ENCODE assay signal across 10 mouse cellular contexts in the genomic region with DNA sequence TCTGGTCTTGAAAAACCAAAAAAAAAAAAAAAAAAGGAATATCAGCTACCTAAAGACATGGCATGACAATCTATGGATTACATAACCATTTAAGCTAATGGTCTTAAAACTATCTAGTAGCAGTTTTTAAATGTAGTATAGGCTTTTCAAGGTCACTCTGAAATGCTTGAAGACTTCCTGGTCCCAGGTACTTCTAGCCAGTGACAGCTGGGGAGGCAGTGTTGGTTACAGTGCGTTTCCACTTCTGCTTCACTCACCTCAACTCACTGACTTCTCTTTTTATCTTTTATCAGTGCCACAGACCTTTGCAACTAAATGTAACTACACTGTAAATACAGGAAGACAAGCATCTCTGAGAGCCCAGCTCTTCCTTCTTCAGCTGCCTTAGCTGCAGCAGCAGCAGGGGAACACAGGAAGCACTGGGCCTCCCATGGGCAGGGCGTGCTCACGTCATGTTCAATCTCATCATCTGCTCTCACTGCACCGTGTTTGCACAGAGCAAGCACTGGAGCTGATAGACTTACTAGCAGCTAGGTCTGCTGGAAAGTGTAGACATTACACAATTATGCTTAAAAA. TPM values are rescaled to one million over a fixed set of nuclear protein-coding genes. Genes with fewer than 3 reads are reported as not detected.
DNase-seq lines count a peak whose midpoint lies in the region; ATAC-seq and TF ChIP-seq lines count a peak whose summit lies in the region.
"Had no signal": no experiment of that assay in that cellular context is flagged by ENCODE, and none has a peak within 500 bp of the region (broad histone marks: within the 10 kb centered on the region; RNA-seq: fewer than 3 reads in every experiment).

No protein-coding gene starts in this region.

- no peak overlapping the region for H3K4me2 ChIP-seq in forebrain, postnatal 0 days (ENCODE audit: low read depth)
- no peak overlapping the region for H3K4me2 ChIP-seq in forebrain, embryonic 13.5 days
- H3K4me2 ChIP-seq: forebrain, embryonic 15.5 days; heart, embryonic 11.5 days had no signal

- H3K36me3 ChIP-seq in forebrain, postnatal 0 days (ENCODE audit: insufficient read depth), result peaks cover 84% of the 10 kb centered on the region
- peaks cover 90% of the 10 kb centered on the region for H3K36me3 ChIP-seq in forebrain, embryonic 13.5 days (ENCODE audit: poor library complexity, severe bottlenecking)

- no peaks in the 10 kb centered on the region for H3K4me1 ChIP-seq in forebrain, postnatal 0 days (ENCODE audit: insufficient read depth)
- H3K4me1 ChIP-seq in forebrain, embryonic 13.5 days, result no peaks in the 10 kb centered on the region
- H3K4me1 ChIP-seq: forebrain, embryonic 15.5 days had no signal

- no peak overlapping the region for H3K4me3 ChIP-seq in forebrain, postnatal 0 days (ENCODE audit: low read depth, low read length)
- no peak overlapping the region for H3K4me3 ChIP-seq in forebrain, embryonic 13.5 days
- H3K4me3 ChIP-seq: forebrain, embryonic 15.5 days had no signal

- TF ChIP-seq CTCF in forebrain, postnatal 0 days (IDR thresholded peaks at IDR 0.05; ENCODE audit: low read depth), result no peak

- 88% methylated on average over 4 of the region's 4 CpGs for WGBS in forebrain, postnatal 0 days
- 93% methylated on average over 4 of the region's 4 CpGs for WGBS in forebrain, embryonic 13.5 days

- DNase-seq in A20 (ENCODE audit: low read depth, low spot score), result peak; percentile 64
- peak; percentile 76 for DNase-seq in CD4-positive, CD25-positive, alpha-beta regulatory T cell, adult 2 months (ENCODE audit: low read depth, low spot score)
- peak; percentile 50 to 61 for DNase-seq in cerebellum, postnatal 14 days
- no peak for DNase-seq in forebrain, postnatal 0 days
- no peak for DNase-seq in embryo, embryonic 10 days (ENCODE audit: low spot score)
- DNase-seq: lung, adult 18-20 months had no signal

- no peak overlapping the region for H3K27ac ChIP-seq in forebrain, postnatal 0 days (ENCODE audit: low read depth, low read length)
- H3K27ac ChIP-seq in forebrain, embryonic 13.5 days, result no peak overlapping the region
- H3K27ac ChIP-seq: forebrain, embryonic 15.5 days had no signal

- no peak overlapping the region for H3K9ac ChIP-seq in forebrain, postnatal 0 days
- no peak overlapping the region for H3K9ac ChIP-seq in forebrain, embryonic 13.5 days
- H3K9ac ChIP-seq: forebrain, embryonic 15.5 days had no signal

- H3K9me3 ChIP-seq in forebrain, postnatal 0 days (ENCODE audit: low read length), result no peaks in the 10 kb centered on the region
- 0 out of 2 replicates have a peak, but pooled peaks cover 4% of the 10 kb centered on the region for H3K9me3 ChIP-seq in forebrain, embryonic 13.5 days (replicated peaks)
- H3K9me3 ChIP-seq: forebrain, embryonic 15.5 days had no signal

- ATAC-seq in neutrophil, adult 5-6 weeks (ENCODE audit: extremely low read depth, insufficient number of reproducible peaks, low FRiP score, poor library complexity, severe bottlenecking), result peak; percentile 55; the same call in 1 of the 2 replicates
- no peak for ATAC-seq in forebrain, postnatal 0 days
- no peak for ATAC-seq in forebrain, embryonic 13.5 days
- ATAC-seq: forebrain, embryonic 15.5 days had no signal

- H3K27me3 ChIP-seq in forebrain, postnatal 0 days (ENCODE audit: insufficient read depth, low read length), result no peaks in the 10 kb centered on the region
- no peaks in the 10 kb centered on the region for H3K27me3 ChIP-seq in forebrain, embryonic 13.5 days
- H3K27me3 ChIP-seq: forebrain, embryonic 15.5 days had no signal

RNA-seq across cellular contexts. Expression of gene Ttc17, which starts 46.0 kb away (rescaled TPM):
- 41.3 and 42.4 TPM in 2 replicates for total RNA-seq in neutrophil, adult 5-6 weeks (2017)
- total RNA-seq in forebrain, postnatal 0 days (2014; rRNA removed), result 20.2 and 22.3 TPM in 2 replicates
- polyA plus RNA-seq in forebrain, postnatal 0 days (2015; fragmentation: Nextera tagmentation; extraction: Ambion mirVana), result 12.8 and 17.1 TPM in 2 replicates
- polyA plus RNA-seq in forebrain, embryonic 13.5 days (2015; fragmentation: Nextera tagmentation; extraction: Ambion mirVana), result 17.0 and 17.9 TPM in 2 replicates

Comparison
In these comparisons a context has a peak if more than half of its experiments do, and no peak if none do; other contexts are left out.
1. DNase-seq: peak in A20 (single experiment), CD4-positive, CD25-positive, alpha-beta regulatory T cell, adult 2 months (single experiment) and cerebellum, postnatal 14 days (2 of 2); none in forebrain, postnatal 0 days (single experiment) and embryo, embryonic 10 days (single experiment).